Mouse (Mus musculus): ENCODE results near the gene Adh7.

GRCm38 (mm10) chr3:138208821-138209220 is 8.7 kb upstream of the Adh7 start:
- TF ChIP-seq CTCF (IDR thresholded peaks at IDR 0.05; ENCODE audit: low read depth) (no peak), EP300 (optimal IDR thresholded peaks at IDR 0.05) (no peak)
